Comparison of ENCODE assay signal across 28 mouse cellular contexts in genomic region chr17:36763816-36764215, GRCm38 (mm10). TPM values are rescaled to one million over a fixed set of nuclear protein-coding genes. Genes with fewer than 3 reads are reported as not detected.
DNase-seq lines count a peak whose midpoint lies in the region; ATAC-seq and TF ChIP-seq lines count a peak whose summit lies in the region.
"Had no signal": no experiment of that assay in that cellular context is flagged by ENCODE, and none has a peak within 500 bp of the region (broad histone marks: within the 10 kb centered on the region; RNA-seq: fewer than 3 reads in every experiment).

No protein-coding gene starts in this region.

- no peak overlapping the region for H3K27ac ChIP-seq in forebrain, postnatal 0 days (ENCODE audit: low read depth, low read length)
- H3K27ac ChIP-seq in forebrain, embryonic 16.5 days (ENCODE audit: low read length), result no peak overlapping the region
- no peak overlapping the region for H3K27ac ChIP-seq in hindbrain, embryonic 16.5 days (ENCODE audit: low read depth, low read length)
- H3K27ac ChIP-seq in hindbrain, embryonic 11.5 days (ENCODE audit: low read depth, low read length), result no peak overlapping the region
- H3K27ac ChIP-seq in midbrain, embryonic 16.5 days (ENCODE audit: low read length), result no peak overlapping the region
- H3K27ac ChIP-seq in midbrain, embryonic 13.5 days, result no peak overlapping the region
- H3K27ac ChIP-seq: forebrain, embryonic 10.5 days; forebrain, embryonic 13.5 days; heart, adult 2 months; heart, embryonic 10.5 days; heart, embryonic 13.5 days; intestine, embryonic 15.5 days had no signal

- H3K27me3 ChIP-seq in forebrain, postnatal 0 days (ENCODE audit: insufficient read depth, low read length), result no peaks in the 10 kb centered on the region
- H3K27me3 ChIP-seq in forebrain, embryonic 16.5 days (replicated peaks; ENCODE audit: control insufficient read depth, insufficient read depth, low read length), result no peaks in the 10 kb centered on the region
- no peaks in the 10 kb centered on the region for H3K27me3 ChIP-seq in hindbrain, embryonic 16.5 days (replicated peaks; ENCODE audit: control insufficient read depth, insufficient read depth, low read length)
- H3K27me3 ChIP-seq in hindbrain, embryonic 11.5 days (ENCODE audit: control insufficient read depth, insufficient read depth, low read length), result no peaks in the 10 kb centered on the region
- no peaks in the 10 kb centered on the region for H3K27me3 ChIP-seq in midbrain, embryonic 16.5 days (ENCODE audit: control insufficient read depth, insufficient read depth, low read depth, low read length)
- H3K27me3 ChIP-seq in midbrain, embryonic 13.5 days, result no peaks in the 10 kb centered on the region
- H3K27me3 ChIP-seq: forebrain, embryonic 13.5 days; heart, embryonic 13.5 days; intestine, embryonic 15.5 days had no signal

- no peaks in the 10 kb centered on the region for H3K9me3 ChIP-seq in forebrain, postnatal 0 days (ENCODE audit: low read length)
- H3K9me3 ChIP-seq in forebrain, embryonic 16.5 days (ENCODE audit: control insufficient read depth, low read length), result no peaks in the 10 kb centered on the region
- no peaks in the 10 kb centered on the region for H3K9me3 ChIP-seq in hindbrain, embryonic 16.5 days (ENCODE audit: control insufficient read depth, low read length)
- H3K9me3 ChIP-seq in hindbrain, embryonic 11.5 days (ENCODE audit: control insufficient read depth, low read length), result no peaks in the 10 kb centered on the region
- H3K9me3 ChIP-seq in midbrain, embryonic 16.5 days (replicated peaks; ENCODE audit: control insufficient read depth, low read length, poor library complexity, severe bottlenecking), result no peaks in the 10 kb centered on the region
- H3K9me3 ChIP-seq in midbrain, embryonic 13.5 days, result no peaks in the 10 kb centered on the region
- H3K9me3 ChIP-seq: forebrain, embryonic 10.5 days; forebrain, embryonic 13.5 days; heart, embryonic 10.5 days; heart, embryonic 13.5 days; intestine, embryonic 15.5 days had no signal

- no peak overlapping the region for H3K9ac ChIP-seq in forebrain, postnatal 0 days
- no peak overlapping the region for H3K9ac ChIP-seq in forebrain, embryonic 16.5 days (replicated peaks; ENCODE audit: low read depth, low read length)
- no peak overlapping the region for H3K9ac ChIP-seq in hindbrain, embryonic 16.5 days (ENCODE audit: low read depth, low read length)
- H3K9ac ChIP-seq in hindbrain, embryonic 11.5 days (ENCODE audit: low read depth, low read length), result no peak overlapping the region
- no peak overlapping the region for H3K9ac ChIP-seq in midbrain, embryonic 16.5 days (ENCODE audit: low read depth, low read length)
- no peak overlapping the region for H3K9ac ChIP-seq in midbrain, embryonic 13.5 days (replicated peaks)
- H3K9ac ChIP-seq: forebrain, embryonic 13.5 days; heart, embryonic 13.5 days; intestine, embryonic 15.5 days had no signal

- TF ChIP-seq CTCF in forebrain, postnatal 0 days (IDR thresholded peaks at IDR 0.05; ENCODE audit: low read depth), result no peak

- DNase-seq in forebrain, postnatal 0 days, result no peak
- no peak for DNase-seq in hindbrain, embryonic 11.5 days (ENCODE audit: low spot score)
- DNase-seq in brain, adult 2 months (ENCODE audit: low read depth, low spot score), result peak; percentile 3
- DNase-seq in ovary, postnatal 14 days (ENCODE audit: low spot score), result no peak
- DNase-seq: cerebellum, adult 9-10 months; gastrocnemius, postnatal 36 days; heart, adult 2 months had no signal

- peak; percentile 20; the same call in 1 of the 2 replicates for ATAC-seq in forebrain, postnatal 0 days
- no peak for ATAC-seq in forebrain, embryonic 16.5 days
- peak; percentile 52; the same call in 1 of the 2 replicates for ATAC-seq in hindbrain, embryonic 16.5 days
- ATAC-seq in hindbrain, embryonic 11.5 days (ENCODE audit: low FRiP score), result no peak
- ATAC-seq in midbrain, embryonic 16.5 days, result 0 out of 2 replicates have a peak, but pooled peaks have one; percentile 8
- ATAC-seq in midbrain, embryonic 13.5 days, result no peak
- ATAC-seq: activated CD4-positive, CD25-positive, alpha-beta regulatory T cell, adult 4 months; forebrain, embryonic 13.5 days had no signal

- no peaks in the 10 kb centered on the region for H3K36me3 ChIP-seq in forebrain, postnatal 0 days (ENCODE audit: insufficient read depth)
- H3K36me3 ChIP-seq in forebrain, embryonic 16.5 days (ENCODE audit: control insufficient read depth, insufficient read depth), result no peaks in the 10 kb centered on the region
- H3K36me3 ChIP-seq in hindbrain, embryonic 16.5 days (ENCODE audit: control insufficient read depth, insufficient read depth, low read length), result no peaks in the 10 kb centered on the region
- H3K36me3 ChIP-seq in hindbrain, embryonic 11.5 days (ENCODE audit: control insufficient read depth, insufficient read depth, low read length), result no peaks in the 10 kb centered on the region
- no peaks in the 10 kb centered on the region for H3K36me3 ChIP-seq in midbrain, embryonic 16.5 days (ENCODE audit: control insufficient read depth, insufficient read depth, low read length)
- no peaks in the 10 kb centered on the region for H3K36me3 ChIP-seq in midbrain, embryonic 13.5 days
- H3K36me3 ChIP-seq: forebrain, embryonic 10.5 days; heart, embryonic 10.5 days; heart, embryonic 13.5 days; intestine, embryonic 15.5 days had no signal

- H3K4me2 ChIP-seq in forebrain, postnatal 0 days (ENCODE audit: low read depth), result no peak overlapping the region
- no peak overlapping the region for H3K4me2 ChIP-seq in forebrain, embryonic 16.5 days (ENCODE audit: low read length)
- H3K4me2 ChIP-seq in hindbrain, embryonic 16.5 days (ENCODE audit: low read length), result no peak overlapping the region
- no peak overlapping the region for H3K4me2 ChIP-seq in hindbrain, embryonic 11.5 days (replicated peaks; ENCODE audit: low read depth, low read length)
- no peak overlapping the region for H3K4me2 ChIP-seq in midbrain, embryonic 16.5 days (ENCODE audit: low read length)
- H3K4me2 ChIP-seq in midbrain, embryonic 13.5 days (replicated peaks), result no peak overlapping the region
- H3K4me2 ChIP-seq: forebrain, embryonic 13.5 days; heart, embryonic 13.5 days; intestine, embryonic 15.5 days had no signal

- 45% methylated on average over 2 of the region's 2 CpGs for WGBS in forebrain, postnatal 0 days
- 55% methylated on average over 2 of the region's 2 CpGs for WGBS in forebrain, embryonic 16.5 days
- WGBS in hindbrain, embryonic 16.5 days, result 65% methylated on average over 2 of the region's 2 CpGs
- 55% methylated on average over 2 of the region's 2 CpGs for whole genome bisulfite sequencing in hindbrain, embryonic 11.5 days
- 52% methylated on average over 2 of the region's 2 CpGs for WGBS in midbrain, embryonic 16.5 days
- 52% methylated on average over 2 of the region's 2 CpGs for WGBS in midbrain, embryonic 13.5 days

- H3K4me3 ChIP-seq in forebrain, postnatal 0 days (ENCODE audit: low read depth, low read length), result no peak overlapping the region
- H3K4me3 ChIP-seq in forebrain, embryonic 16.5 days (replicated peaks; ENCODE audit: low read length), result no peak overlapping the region
- H3K4me3 ChIP-seq in hindbrain, embryonic 16.5 days (ENCODE audit: low read length), result no peak overlapping the region
- no peak overlapping the region for H3K4me3 ChIP-seq in hindbrain, embryonic 11.5 days (ENCODE audit: low read depth, low read length)
- H3K4me3 ChIP-seq in midbrain, embryonic 16.5 days (ENCODE audit: low read depth, low read length), result no peak overlapping the region
- no peak overlapping the region for H3K4me3 ChIP-seq in midbrain, embryonic 13.5 days (replicated peaks)
- H3K4me3 ChIP-seq: forebrain, embryonic 10.5 days; forebrain, embryonic 13.5 days; heart, adult 2 months; heart, embryonic 10.5 days; heart, embryonic 13.5 days; intestine, embryonic 15.5 days had no signal

- H3K4me1 ChIP-seq in forebrain, postnatal 0 days (ENCODE audit: insufficient read depth), result no peaks in the 10 kb centered on the region
- H3K4me1 ChIP-seq in forebrain, embryonic 16.5 days (replicated peaks; ENCODE audit: control insufficient read depth, insufficient read depth, low read length), result no peaks in the 10 kb centered on the region
- H3K4me1 ChIP-seq in hindbrain, embryonic 16.5 days (ENCODE audit: control insufficient read depth, insufficient read depth, low read depth, low read length), result no peaks in the 10 kb centered on the region
- no peaks in the 10 kb centered on the region for H3K4me1 ChIP-seq in hindbrain, embryonic 11.5 days (replicated peaks; ENCODE audit: control insufficient read depth, insufficient read depth, low read length)
- H3K4me1 ChIP-seq in midbrain, embryonic 16.5 days (ENCODE audit: control insufficient read depth, insufficient read depth, low read length), result no peaks in the 10 kb centered on the region
- H3K4me1 ChIP-seq in midbrain, embryonic 13.5 days (replicated peaks), result no peaks in the 10 kb centered on the region
- H3K4me1 ChIP-seq: forebrain, embryonic 10.5 days; forebrain, embryonic 13.5 days; heart, embryonic 10.5 days; heart, embryonic 13.5 days; intestine, embryonic 15.5 days had no signal

RNA-seq across cellular contexts. Expression of gene H2-M10.5, which starts 8.9 kb away (rescaled TPM):
- not detected in 2 replicates for total RNA-seq in forebrain, postnatal 0 days (2014; rRNA removed)
- polyA plus RNA-seq in forebrain, postnatal 0 days (2015; fragmentation: Nextera tagmentation; extraction: Ambion mirVana), result not detected in 2 replicates
- not detected in 2 replicates for polyA plus RNA-seq in forebrain, embryonic 16.5 days (2015; fragmentation: Nextera tagmentation; extraction: Ambion mirVana)
- polyA plus RNA-seq in hindbrain, embryonic 16.5 days (2015; fragmentation: Nextera tagmentation; extraction: Ambion mirVana), result not detected in 2 replicates
- not detected in 2 replicates for polyA plus RNA-seq in hindbrain, embryonic 11.5 days (2014; fragmentation: Nextera tagmentation; extraction: Ambion mirVana)
- not detected in 2 replicates for polyA plus RNA-seq in midbrain, embryonic 16.5 days (2015; fragmentation: Nextera tagmentation; extraction: Ambion mirVana)
- not detected in 2 replicates for polyA plus RNA-seq in midbrain, embryonic 13.5 days (2015; fragmentation: Nextera tagmentation; extraction: Ambion mirVana)
- total RNA-seq: adrenal gland, adult 8-10 months; adrenal gland, postnatal 25 days; ES-E14; gastrocnemius, adult 18-20 months; gastrocnemius, postnatal 10 days; gastrocnemius, postnatal 36 days; granulocyte monocyte progenitor cell, adult 5-6 weeks; heart, adult 2 months; heart, postnatal 14 days; heart, postnatal 4 days had no signal
- polyA plus RNA-seq: activated CD4-positive, CD25-positive, alpha-beta regulatory T cell, adult 4 months; embryonic facial prominence, embryonic 11.5 days; embryonic facial prominence, embryonic 14.5 days; forebrain, embryonic 10.5 days; forebrain, embryonic 13.5 days; heart, adult 2 months; heart, embryonic 10.5 days; heart, embryonic 13.5 days; heart, embryonic 16.5 days; intestine, embryonic 15.5 days had no signal

RNA-seq across cellular contexts. Expression of gene H2-M10.6, which starts 48.2 kb away (rescaled TPM):
- total RNA-seq in forebrain, postnatal 0 days (2014; rRNA removed), result not detected in 2 replicates
- polyA plus RNA-seq in forebrain, postnatal 0 days (2015; fragmentation: Nextera tagmentation; extraction: Ambion mirVana), result not detected in 2 replicates
- polyA plus RNA-seq in forebrain, embryonic 16.5 days (2015; fragmentation: Nextera tagmentation; extraction: Ambion mirVana), result not detected in 2 replicates
- not detected in 2 replicates for polyA plus RNA-seq in hindbrain, embryonic 16.5 days (2015; fragmentation: Nextera tagmentation; extraction: Ambion mirVana)
- not detected in 2 replicates for polyA plus RNA-seq in hindbrain, embryonic 11.5 days (2014; fragmentation: Nextera tagmentation; extraction: Ambion mirVana)
- not detected in 2 replicates for polyA plus RNA-seq in midbrain, embryonic 16.5 days (2015; fragmentation: Nextera tagmentation; extraction: Ambion mirVana)
- polyA plus RNA-seq in midbrain, embryonic 13.5 days (2015; fragmentation: Nextera tagmentation; extraction: Ambion mirVana), result not detected in 2 replicates
- total RNA-seq: adrenal gland, adult 8-10 months; adrenal gland, postnatal 25 days; ES-E14; gastrocnemius, adult 18-20 months; gastrocnemius, postnatal 10 days; gastrocnemius, postnatal 36 days; granulocyte monocyte progenitor cell, adult 5-6 weeks; heart, adult 2 months; heart, postnatal 14 days; heart, postnatal 4 days had no signal
- polyA plus RNA-seq: activated CD4-positive, CD25-positive, alpha-beta regulatory T cell, adult 4 months; embryonic facial prominence, embryonic 11.5 days; embryonic facial prominence, embryonic 14.5 days; forebrain, embryonic 10.5 days; forebrain, embryonic 13.5 days; heart, adult 2 months; heart, embryonic 10.5 days; heart, embryonic 13.5 days; heart, embryonic 16.5 days; intestine, embryonic 15.5 days had no signal

Comparison
In these comparisons a context has a peak if more than half of its experiments do, and no peak if none do; other contexts are left out.
1. ATAC-seq: peak in forebrain, postnatal 0 days (single experiment), hindbrain, embryonic 16.5 days (single experiment) and midbrain, embryonic 16.5 days (single experiment); none in forebrain, embryonic 16.5 days (single experiment), hindbrain, embryonic 11.5 days (single experiment) and midbrain, embryonic 13.5 days (single experiment).